Mouse (Mus musculus) C2C12 (cell line): ENCODE data around the gene Ddah2.
A peak's percentile ranks its signal among the peaks of the same experiment; 100 is the strongest.

Experiments
- CEBPB ChIP-seq: IDR thresholded peaks from one replicate; pipeline ENCODE4 v1.6.1; 2011; ENCODE audit warnings: low read depth, mild to moderate bottlenecking, control low read depth, moderate library complexity
- CTCF ChIP-seq: IDR thresholded peaks from one replicate; pipeline ENCODE4 v1.5.1; 2011; ENCODE audit not compliant: control insufficient read depth, insufficient read depth, insufficient read length
- FOSL1 ChIP-seq: IDR thresholded peaks from one replicate; pipeline ENCODE4 v1.8.0; 2011; ENCODE audit warnings: mild to moderate bottlenecking, low read length; ENCODE audit not compliant: poor library complexity, insufficient read depth, severe bottlenecking
- MAX ChIP-seq: IDR thresholded peaks from one replicate; pipeline ENCODE4 v1.6.1; 2011; ENCODE audit warnings: mild to moderate bottlenecking, control low read depth
- MYOG ChIP-seq: IDR thresholded peaks from one replicate; pipeline ENCODE4 v1.6.1; 2011; ENCODE audit not compliant: control insufficient read depth, insufficient read length; ENCODE audit errors: extremely low read depth
- USF1 ChIP-seq: IDR thresholded peaks from one replicate; pipeline ENCODE4 v1.6.1; 2011; ENCODE audit warnings: low read depth, mild to moderate bottlenecking, control low read depth, moderate library complexity

DNA sequence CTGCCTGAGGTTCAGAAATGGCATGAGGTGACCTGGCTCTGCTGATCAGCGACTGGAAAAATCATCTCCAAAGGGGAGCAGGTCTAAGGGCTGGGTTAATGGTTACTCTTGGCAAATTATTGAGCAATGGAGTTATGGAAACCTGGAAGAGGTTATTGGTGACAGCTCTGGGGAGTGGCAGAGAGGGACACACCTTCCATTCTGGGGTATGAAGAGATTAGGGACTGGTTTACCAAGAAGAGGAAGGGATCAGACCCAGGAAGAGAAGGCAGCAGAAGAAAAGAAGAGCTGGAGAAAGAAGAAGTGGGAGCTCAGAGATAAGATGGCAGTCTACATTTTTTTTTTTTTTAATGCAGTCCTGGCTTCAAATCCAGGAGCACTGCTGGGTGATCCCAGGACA lies 11.1 kb upstream of the Ddah2 start:
- no peak for TF ChIP-seq CTCF
- TF ChIP-seq USF1: no peak
- no peak for TF ChIP-seq MAX
- no peak for TF ChIP-seq MYOG
- TF ChIP-seq CEBPB: peak; percentile 14
- TF ChIP-seq FOSL1: no peak
